Mouse (Mus musculus) ovary, adult 18-20 months (tissue): Measurements from ENCODE around the gene Ulk1.
A peak's percentile ranks its signal among the peaks of the same experiment; 100 is the strongest.
"Not testable (repeated sequence)": the region's sequence is repeated elsewhere in the genome, so short reads cannot be mapped to it uniquely, and the experiment has no call there.

Source experiments
- DNase-seq: peaks from one replicate; pipeline ENCODE4 v3.0.0; 2022; ENCODE audit warnings: low spot score, mixed read lengths

Ulk1 gene

DNA sequence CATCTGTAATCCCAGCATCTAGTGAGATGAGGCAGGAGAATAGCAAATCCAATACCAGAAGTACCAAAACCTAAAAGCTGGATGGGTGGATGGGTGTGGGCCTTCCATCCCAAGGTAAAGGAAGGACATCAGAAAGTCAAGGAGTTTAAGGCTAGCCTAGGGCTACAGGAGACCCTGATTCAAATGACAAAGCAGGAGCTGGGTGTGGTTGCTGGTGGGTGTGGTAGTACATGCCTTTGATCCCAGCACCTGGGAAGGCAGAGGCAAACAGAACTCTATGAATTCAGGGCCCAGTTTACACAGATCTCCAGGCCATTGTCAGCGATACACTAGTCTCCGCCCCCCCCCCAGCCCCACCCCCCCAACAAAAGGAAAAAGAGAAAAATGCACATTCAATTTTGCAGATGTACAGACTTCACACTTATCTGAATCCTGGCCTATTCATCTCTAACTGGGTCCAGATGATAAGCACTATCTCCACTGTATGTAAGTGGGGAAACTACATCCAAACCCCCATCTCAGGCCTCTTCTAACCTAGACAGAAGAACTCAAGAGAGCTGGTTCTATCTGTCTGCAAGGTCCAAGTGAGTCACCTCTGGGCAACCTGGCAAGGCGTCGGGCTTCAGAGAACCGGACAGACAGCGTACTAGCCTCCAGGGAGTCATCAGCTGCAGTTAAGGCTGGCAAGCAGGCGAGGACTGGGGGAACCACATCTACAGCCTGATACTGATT lies 5.7 kb downstream of the Ulk1 start:
- DNase-seq, result no peak

DNA sequence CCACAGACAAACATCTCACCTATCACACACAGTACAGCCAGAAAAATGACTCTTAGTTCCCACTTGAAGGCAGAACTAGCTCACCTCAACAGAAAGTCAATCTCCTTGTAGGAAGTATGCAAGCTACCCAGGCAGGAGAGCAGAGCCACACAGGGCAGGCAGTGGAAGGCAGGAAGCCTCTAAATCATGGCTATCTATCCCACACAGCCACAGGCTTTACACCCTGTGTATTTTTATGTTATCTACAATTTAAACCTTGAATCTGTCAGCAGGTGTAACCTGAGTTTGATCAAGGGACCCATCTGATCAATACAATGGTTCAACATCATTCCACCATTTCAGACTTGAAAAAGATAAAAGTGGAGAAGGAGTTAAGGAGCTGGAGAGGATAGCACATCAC lies 7.1 kb downstream of the Ulk1 start:
- DNase-seq, result no peak

DNA sequence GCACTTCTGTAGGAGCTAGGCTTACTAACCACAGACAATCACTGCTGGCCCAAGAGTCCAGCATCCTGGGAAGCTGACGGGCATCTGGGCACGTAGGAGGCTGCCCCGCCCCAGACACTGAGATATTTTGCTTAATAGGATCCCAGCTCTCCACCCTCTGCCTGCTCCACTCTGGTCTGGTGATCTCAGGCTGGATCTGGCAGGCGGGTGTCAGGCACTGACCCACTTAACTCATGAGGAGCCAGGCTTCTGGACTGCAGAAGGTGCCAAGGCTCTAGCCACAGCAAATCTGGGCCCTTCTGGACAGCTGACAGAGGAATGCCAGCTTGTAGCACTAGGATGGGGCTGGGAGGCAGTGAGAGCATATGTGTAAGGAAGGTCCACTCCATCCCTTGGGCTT lies 7.7 kb downstream of the Ulk1 start:
- DNase-seq, result no peak

DNA sequence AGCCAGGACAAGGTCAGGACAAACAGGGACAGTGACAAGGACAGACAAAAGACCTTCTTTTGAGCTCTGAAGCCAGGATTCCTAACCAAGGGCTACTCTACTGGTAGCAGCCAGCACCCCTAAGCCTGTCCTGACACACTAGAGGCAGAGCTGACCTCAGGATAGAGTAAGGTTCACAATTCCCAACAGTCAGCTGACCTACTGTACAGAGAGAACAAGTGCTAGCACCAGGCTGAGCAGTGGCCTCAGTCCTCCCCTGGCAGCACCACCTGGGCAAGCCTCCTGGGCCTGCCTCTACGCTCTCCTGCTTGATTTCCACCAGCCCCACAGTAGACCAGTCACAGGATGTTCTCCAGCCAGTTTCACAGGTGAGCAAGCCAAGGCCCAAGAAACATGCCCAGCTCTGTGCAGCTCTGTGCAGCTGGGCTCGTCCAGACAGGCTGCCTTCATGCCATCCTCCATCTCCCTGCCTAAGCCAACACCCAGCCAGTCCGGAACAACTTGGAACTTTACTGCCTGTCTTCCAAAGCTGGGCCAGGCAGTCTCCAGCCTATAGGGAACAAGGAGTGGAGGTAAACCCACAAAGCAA lies 8.8 kb downstream of the Ulk1 start:
- DNase-seq, result no peak

DNA sequence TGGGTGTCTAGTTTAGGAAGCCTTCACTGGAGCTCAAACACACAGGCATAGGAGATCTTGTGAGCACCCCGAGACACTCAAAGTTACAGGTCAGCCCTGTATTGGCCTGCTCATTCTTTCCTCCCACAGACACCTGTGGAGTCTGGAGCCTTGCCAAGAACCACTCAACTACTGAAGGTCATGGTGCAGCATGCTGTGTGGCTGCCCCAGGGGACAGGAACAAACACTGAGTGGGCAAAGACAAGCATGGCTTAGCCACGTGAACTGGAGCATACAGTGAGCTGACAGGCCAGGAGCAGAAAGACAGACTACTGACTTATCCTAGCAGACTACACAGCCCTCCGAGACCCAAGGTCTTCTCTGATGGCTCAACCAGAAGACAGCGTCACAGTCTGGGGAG lies 12.2 kb downstream of the Ulk1 start:
- DNase-seq, result peak; percentile 64

DNA sequence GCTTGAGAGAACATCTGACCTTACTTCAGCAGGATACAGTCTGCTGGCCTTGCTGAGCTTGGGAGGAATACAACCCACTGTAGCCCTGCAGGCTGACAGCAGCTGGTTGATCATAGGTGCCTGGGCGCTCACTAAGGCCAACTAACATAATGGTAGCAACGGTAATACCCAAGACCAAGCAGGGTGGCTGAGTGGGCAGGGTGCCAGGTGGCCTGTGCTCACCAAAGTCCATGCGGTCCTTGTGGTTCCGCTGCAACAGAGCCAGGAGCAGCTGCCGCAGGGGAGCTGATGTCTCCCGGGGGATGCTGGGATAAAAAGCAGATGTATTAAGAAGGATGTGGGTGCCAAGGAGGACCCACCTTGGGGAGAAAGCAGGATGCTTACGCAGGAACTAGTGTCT lies 15.5 kb downstream of the Ulk1 start:
- no peak for DNase-seq

DNA sequence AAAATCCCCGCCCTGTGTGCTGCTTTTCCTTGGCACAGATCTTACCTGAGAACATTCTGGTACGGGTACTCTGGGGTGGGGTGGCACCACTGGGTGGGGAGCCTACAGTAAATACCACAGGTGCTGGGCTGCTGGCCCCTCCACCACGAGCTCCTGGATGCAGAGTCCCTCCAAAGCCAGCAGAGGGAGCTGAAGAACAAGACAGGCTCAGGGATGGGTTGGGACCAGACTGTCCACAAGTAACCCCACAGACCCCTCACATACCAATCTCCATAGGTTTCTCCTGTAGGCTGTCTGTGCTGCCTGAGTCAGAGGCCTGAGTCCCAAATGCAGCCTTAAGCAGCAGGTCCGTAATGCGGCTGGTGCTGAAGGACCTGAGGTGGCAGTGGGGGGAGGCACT lies 21.2 kb downstream of the Ulk1 start:
- DNase-seq, result no peak

DNA sequence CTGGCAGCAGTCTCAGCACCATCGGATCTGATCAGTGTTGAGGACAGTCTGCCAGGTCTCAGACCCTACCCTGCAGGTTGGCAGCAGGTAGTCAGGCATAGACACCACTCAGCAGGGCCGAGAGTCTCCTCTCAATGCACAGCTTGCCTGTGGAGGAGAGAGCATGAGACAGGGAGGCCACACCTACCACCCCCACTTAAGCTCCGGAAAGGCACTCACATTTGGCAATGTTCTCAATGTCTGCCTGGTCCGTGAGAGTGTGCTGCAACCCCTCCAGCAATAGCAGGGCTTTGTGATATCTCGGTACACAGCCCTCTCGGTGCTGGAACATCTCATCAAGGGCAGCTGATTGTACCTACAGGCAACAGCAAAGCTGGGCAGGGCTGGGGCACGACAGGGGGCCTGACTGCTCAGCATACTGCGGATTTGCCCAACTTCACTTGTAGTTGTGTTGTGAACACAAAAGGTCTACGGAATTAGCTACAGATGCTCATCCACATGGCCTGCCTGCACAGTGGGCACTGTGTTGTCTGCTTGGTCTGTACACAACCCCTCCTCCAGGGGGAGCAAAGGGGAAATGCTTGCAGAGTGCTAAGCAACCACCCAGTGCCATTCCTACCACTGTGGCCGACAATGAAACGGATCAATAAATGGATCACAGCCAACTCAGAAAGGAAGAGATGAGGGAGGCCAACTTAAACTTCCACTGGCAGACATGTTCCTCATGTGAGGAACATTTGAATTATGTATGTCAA lies 23.6 kb downstream of the Ulk1 start:
- DNase-seq, result no peak

DNA sequence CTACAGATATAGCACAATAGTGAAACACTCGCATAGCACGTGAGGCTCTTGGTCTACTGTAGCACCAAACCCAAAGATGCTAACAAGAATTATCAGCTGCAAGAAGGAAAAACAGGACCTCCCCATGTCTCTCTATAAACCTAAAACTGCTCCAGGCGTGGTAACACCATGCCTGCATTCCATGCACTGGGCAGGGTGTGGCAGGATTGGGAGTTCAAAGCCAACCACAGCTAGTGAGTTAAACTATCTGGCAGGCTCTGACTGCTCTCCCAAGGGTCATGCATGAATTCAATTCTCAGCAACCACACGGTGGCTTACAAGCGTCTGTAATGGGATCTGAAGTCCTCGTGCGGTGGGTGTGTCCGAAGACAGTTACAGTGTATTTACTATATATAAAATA lies 26.7 kb downstream of the Ulk1 start:
- DNase-seq, result no peak

DNA sequence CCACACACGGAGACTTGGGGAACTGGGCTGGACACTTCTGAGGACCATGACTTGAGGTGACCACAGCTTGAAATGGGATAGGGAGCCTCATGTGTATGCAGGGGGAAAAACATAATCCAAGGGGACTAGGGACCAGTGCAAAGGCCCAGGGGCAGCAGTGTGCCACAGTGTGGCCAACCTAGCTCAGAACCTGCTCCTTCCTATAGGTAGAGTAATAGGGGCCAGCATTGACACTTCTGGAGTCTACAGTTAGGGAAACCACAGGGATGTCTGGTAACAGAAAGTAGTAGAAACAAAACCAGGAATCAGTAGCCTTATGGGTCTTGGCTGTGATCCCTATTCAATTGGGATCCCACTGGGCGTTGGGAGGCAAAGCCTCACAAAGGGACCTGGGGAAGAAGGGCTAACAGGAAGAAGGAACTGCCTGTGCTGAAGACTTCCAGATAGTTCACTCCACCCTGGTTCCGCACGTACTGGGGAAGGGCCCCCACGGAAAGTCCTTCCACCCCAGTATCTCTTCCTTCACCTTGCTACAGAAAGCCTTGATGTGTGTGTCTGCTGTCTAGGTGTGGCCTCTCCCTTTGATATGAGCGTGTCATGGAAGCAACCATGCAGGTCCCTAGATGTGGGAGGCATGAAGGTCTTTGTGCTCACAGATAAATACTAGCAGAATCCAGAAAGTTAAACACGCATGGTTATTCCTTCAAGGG lies 28.2 kb downstream of the Ulk1 start:
- no peak for DNase-seq

DNA sequence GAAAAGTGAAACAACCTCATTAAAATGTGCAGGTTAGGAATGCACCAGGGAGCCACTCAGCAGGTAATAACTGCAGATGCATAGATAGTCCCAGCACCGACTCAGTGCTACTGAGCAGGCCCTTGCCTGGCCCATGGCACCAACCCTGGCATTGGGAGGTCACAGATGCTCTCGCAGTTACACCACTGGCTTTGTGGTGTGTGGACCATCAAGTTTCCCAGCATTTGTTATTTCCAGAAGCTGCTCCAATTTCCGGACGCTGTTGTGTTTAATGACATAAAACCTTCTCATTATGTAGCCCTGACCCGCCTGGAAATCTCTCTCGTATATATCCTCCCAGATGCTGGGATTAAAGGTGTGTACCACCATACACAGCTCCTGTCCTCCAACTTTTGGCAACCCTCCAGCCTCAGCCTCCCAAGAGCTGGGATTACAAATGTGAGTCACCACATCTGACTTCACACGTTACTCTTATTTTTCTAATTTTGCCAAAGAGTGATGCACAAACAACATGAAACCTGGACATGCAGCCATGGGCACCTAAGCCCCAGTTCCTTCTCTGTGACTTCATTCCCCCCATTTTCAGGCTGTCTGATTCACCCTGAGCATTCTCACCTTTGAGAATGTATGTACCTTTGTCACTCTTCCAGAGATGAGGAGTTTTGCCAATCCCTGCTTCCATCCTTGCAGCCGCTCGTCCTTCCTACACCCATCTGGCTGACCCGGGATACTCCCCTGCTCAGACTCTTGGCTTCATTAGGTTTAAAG lies 29.0 kb downstream of the Ulk1 start:
- no peak for DNase-seq

DNA sequence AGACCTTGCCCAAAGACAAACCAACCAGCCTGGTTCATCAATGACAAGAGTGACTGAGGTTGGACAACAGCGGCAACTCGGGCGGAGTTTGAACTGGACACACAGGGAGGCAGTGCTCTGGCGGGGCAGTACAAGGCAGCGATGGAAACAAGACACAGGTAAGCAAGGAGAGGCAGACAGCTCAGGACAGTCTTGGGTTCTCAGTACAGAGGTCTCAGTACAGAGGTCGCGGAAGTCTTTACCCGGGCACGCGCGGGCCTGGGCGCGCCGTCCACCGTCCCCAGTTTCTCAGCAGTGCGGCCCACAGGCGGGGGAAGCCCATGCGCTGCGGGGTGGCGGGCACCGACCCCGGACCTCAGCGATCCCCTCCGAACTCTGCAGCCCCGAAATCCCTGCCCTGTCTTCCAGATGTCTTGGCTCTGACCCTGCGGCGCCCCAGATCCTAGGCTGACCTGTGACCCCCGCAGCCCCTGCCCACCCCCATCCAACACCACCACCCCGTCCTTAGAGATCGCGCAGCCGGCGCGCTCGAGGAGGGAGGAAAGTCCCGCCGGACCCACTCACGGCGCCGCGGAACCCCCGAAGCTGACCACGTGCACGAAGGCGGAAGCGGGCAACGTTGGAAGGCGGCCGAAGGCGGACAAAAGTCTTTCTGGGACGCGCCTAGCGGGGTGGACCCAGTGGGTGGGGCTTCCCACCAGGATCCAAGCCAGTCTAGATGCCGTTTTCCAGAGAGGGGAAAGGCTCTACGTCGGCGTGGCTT lies 29.7 kb downstream of the Ulk1 start, which contains the start of gene Pus1:
Gene Pus1, minus strand, starts transcription at position 662 of the 763 bp plus-strand sequence.
- DNase-seq, result peak; percentile 86

DNA sequence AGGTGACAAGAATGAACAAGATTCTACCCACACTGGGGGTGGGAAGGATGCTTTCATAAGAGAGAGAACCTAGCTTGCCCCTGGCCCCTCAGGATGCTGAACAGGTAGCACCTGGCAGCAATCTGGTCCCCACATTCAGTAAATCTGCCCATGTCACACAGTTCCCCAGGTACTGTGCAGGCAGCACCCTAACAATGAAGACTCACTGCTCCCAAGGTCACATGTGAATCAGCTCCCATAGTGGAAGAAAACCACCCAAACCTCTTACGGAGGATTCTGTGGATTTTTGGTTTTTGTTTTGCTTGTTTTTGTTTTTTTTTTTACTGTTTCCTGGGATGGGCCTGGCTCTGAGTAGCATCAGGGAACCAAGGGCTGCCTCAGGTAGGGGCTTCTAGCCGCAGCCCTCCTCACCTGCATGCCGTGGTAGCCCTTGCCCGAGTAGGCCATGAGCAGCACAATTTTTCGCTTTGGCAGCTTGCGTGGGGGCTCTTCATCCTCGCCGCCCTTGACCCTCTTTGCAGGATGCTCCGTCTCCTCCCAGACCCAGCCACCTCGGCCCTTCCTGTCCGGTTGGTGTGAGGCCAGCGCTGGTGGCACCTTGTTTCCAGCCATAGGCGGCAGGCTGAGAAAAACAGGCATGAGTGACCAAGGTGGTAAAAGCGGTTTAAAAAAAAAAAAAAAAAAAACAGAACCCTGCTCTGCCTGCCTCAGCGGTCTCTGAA lies 30.5 kb downstream of the Ulk1 start:
- no peak for DNase-seq

DNA sequence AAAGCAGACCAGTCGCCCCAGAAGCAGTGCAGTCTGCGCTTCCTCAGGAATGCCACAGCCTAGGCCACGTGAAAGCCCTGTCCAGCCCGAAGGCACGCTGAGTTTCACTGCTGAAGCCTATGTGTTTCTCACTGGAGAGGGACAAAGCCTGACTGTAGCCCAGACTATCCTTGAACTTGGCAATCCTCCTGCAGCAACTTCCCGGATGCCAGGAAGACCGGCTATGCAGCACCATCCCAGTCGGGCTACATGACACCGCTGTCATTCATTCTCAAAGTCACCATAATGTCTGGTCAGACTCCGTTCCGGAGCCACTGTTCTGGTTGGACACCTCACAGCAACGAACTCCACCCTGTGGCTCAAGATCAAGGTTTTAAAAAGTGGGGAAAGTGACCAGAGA lies 31.6 kb downstream of the Ulk1 start:
- no peak for DNase-seq

DNA sequence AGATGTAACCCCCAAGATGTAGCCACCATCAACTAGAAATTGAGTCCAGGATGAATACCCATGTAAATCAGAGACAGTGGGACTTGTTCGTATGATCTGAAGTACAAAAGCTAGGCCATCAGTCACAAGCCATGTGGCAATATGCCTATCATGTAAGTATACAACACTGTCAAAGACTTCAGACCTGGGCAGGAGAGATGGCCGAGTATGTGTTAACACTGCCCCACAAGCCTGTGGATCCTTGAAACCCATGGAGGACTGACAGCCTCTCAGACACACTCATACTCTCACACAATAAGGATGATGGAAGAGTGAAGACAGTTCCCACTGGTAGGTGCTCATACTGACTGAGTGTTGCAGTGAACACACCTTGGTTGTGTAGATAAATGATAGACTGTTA lies 33.8 kb downstream of the Ulk1 start:
- DNase-seq, result no peak

DNA sequence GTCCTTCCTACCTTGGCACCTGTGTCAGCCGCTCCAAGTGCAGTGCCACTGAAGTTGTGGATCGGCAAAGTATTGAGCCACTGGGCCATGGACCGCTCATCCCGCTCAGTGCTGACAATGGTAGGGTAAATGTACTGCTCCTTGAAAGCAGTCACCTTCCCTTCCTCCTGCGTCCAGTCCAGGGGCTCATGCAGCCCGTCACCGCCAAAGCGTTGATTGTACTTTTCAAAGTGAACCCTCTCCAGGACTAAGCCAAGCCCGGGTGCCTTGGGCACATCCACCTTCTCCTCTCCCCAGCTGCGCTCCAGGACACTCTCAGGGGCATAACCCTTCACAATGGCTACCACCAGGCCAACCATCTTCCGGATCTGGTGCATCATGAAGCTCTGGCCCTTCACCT lies 35.4 kb downstream of the Ulk1 start:
- no peak for DNase-seq

DNA sequence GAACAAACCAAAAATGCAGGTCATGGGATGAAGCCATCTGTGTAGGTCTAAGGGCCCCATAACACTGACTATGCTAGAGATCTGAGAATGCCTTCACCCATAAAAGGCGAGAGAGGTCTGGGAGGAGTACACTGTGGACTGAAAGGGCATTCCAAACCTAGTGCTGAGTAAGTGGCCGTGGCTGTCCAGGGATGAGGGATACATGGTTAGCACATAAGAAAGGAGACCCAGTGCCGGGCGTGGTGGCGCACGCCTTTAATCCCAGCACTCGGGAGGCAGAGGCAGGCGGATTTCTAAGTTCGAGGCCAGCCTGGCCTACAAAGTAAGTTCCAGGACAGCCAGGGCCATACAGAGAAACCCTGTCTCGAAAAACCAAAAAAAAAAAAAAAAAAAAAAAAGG lies 37.0 kb downstream of the Ulk1 start:
- DNase-seq, result not testable (repeated sequence)

DNA sequence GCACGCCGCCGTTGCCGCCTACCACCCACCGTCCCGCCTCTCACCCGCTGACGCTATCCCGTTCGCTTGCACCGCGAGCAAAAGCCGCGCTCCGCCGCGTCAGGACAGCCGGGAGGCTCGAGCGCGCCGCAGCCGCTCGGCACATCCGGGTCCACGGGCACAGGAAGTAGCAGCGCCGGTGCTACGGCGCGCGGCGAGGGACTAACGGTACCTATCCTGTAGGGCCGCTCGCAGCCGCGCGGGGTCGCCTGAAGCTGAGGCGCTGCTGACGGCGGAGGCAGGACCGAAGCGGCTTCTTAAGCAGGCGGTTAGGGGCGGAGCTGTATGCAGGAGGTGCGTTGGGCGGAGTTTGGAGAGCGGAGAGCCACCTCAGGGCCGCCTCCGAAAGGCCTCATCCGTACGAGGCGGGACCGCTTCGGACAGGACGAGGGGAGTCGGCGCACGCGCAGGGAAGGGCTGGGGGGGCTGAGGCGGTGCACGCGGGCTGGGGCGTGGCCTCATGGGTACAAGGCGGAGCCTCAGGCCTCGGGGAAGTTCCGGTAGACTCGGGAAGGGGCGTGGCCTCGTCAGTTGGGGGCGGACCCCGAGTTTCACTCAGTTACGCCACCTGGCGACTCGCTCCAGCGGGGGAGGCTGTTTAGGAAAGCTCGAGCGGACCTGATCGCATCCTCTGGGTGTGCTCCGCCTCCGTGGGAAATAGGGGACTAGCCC lies 39.3 kb downstream of the Ulk1 start, which contains the start of gene Ep400:
Gene Ep400, minus strand, starts transcription at position 270 of the 711 bp plus-strand sequence.
- peak; percentile 100 for DNase-seq

DNA sequence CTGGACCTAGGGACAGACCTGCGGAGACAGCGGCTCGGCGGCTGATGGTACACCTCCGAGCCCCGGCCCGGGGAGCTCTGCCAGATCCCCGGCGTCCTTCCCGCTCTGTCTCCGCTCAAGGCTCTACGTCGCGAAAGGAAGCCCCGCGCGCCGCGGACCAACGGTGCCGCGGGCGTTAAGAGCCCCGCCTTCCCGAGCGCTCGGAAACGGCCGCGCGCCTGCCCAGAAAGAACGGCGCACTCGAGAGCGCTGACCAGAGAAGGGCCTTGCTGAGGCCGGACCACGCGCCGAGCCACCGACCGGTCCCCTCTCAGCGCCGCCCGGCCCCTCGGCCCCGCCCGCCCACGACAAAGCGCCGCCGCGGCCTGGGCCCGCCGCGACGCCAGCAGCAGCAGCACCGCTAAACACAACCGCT lies 39.9 kb downstream of the Ulk1 start:
- no peak for DNase-seq

DNA sequence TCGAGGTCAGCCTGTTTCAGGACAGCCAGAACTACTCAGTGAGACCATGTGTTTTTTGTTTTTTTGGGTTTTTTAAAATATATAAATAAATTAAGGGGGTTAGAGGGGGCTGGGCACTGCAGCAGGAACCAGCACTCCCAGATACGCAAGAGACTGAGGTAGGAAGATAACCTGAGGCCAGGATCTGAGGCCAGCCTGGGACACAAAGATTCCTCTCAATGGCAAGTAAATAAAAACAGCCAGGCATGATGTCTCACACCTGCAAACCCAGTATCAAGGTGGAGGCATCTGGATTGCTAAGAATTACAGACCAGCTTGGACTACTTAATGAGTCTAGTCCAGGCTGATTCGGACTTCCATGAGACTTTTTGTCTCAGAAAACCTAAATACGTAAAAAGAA lies 40.6 kb downstream of the Ulk1 start:
- DNase-seq, result no peak
